Mouse (Mus musculus) forebrain, embryonic 11.5 days (tissue): ENCODE data around the gene Hfe2. TPM values are rescaled to one million over a fixed set of nuclear protein-coding genes. Genes with fewer than 3 reads are reported as not detected.

Experiments used
- ATAC-seq: fragments of 200-750 bp; cut with Nextera tagmentation; replicated peaks from 2 replicates; pipeline ENCODE4 v1.8.0; 2017; ENCODE audit warnings: moderate TSS enrichment; ENCODE audit not compliant: low FRiP score
- DNase-seq: peaks from one replicate; pipeline ENCODE4 v3.0.0-alpha.2; 2017; ENCODE audit warnings: low spot score
- H3K27ac ChIP-seq: fragments of 300-500 bp; sonication (generic); 2 replicates; pipeline ENCODE4 v1.5.1; 2014; ENCODE audit warnings: low read depth, low read length
- H3K27me3 ChIP-seq: fragments of 300-500 bp; sonication (generic); 2 replicates; pipeline ENCODE4 v1.6.1; 2014; ENCODE audit warnings: mild to moderate bottlenecking, low read length, mixed read lengths; ENCODE audit not compliant: control insufficient read depth, insufficient read depth
- H3K36me3 ChIP-seq: fragments of 300-500 bp; sonication (generic); 2 replicates; pipeline ENCODE4 v1.6.1; 2014; ENCODE audit warnings: mild to moderate bottlenecking, low read length, moderate library complexity, mixed read lengths; ENCODE audit not compliant: control insufficient read depth, insufficient read depth
- H3K4me1 ChIP-seq: fragments of 300-500 bp; sonication (generic); replicated peaks from 2 replicates; pipeline ENCODE4 v1.6.1; 2014; ENCODE audit warnings: low read length, mixed read lengths; ENCODE audit not compliant: control insufficient read depth, insufficient read depth
- H3K4me2 ChIP-seq: fragments of 300-500 bp; sonication (generic); 2 replicates; pipeline ENCODE4 v1.6.1; 2014; ENCODE audit warnings: low read depth, mild to moderate bottlenecking, low read length, moderate library complexity, mixed read lengths; ENCODE audit not compliant: severe bottlenecking
- H3K4me3 ChIP-seq: fragments of 300-500 bp; sonication (generic); 2 replicates; pipeline ENCODE4 v1.5.1; 2014; ENCODE audit warnings: low read depth, low read length
- H3K9ac ChIP-seq: fragments of 300-500 bp; sonication (generic); 2 replicates; pipeline ENCODE4 v1.6.1; 2014; ENCODE audit warnings: low read length
- H3K9me3 ChIP-seq: fragments of 300-500 bp; sonication (generic); 2 replicates; pipeline ENCODE4 v1.6.1; 2016; ENCODE audit warnings: low read length, mixed read lengths; ENCODE audit not compliant: control insufficient read depth
- WGBS: fragments of 180-500 bp; shearing (Covaris S2); extraction: QIAGEN DNeasy Blood & Tissue Kit; methylation state at CpG from one replicate; pipeline ENCODE4 v1.1.7; 2014; 5-methylcytosine and 5-hydroxymethylcytosine counted together
- polyA plus RNA-seq: library from polyadenylated mRNA; unstranded; fragments of >200 nt; fragmentation: Nextera tagmentation; extraction: Ambion mirVana; gene quantifications from 2 replicates; pipeline ENCODE4 v1.2.1, GENCODE M21; 2014

Gene Hfe2
- polyA plus RNA-seq, 1 experiment from 2014 or later, result 0.77 TPM

GRCm38 (mm10) chr3:96532050-96532449, 7.1 kb downstream of the Hfe2 start:
- no peak overlapping the region for H3K4me2 ChIP-seq
- H3K4me1 ChIP-seq, result peaks cover 5% of the 10 kb centered on the region; the same call in 1 of the 2 replicates
- H3K9ac ChIP-seq, result no peak overlapping the region
- H3K27me3 ChIP-seq, result peaks cover 15% of the 10 kb centered on the region
- no peak overlapping the region for H3K27ac ChIP-seq
- no peak overlapping the region for H3K4me3 ChIP-seq
- DNase-seq (no peak), ATAC-seq (no peak)
- H3K9me3 ChIP-seq, result no peaks in the 10 kb centered on the region
- no peaks in the 10 kb centered on the region for H3K36me3 ChIP-seq
- WGBS, result 71% methylated on average over 7 of the region's 7 CpGs

- 59% methylated on average over 2 of the region's 2 CpGs for WGBS
Measured at GRCm38 (mm10) chr3:96534300-96534699, 9.3 kb downstream of the Hfe2 start.

GRCm38 (mm10) chr3:96539316-96539715, 14.3 kb downstream of the Hfe2 start:
- no peaks in the 10 kb centered on the region for H3K9me3 ChIP-seq
- H3K4me1 ChIP-seq, result no peaks in the 10 kb centered on the region
- no peaks in the 10 kb centered on the region for H3K36me3 ChIP-seq
- H3K27me3 ChIP-seq, result no peaks in the 10 kb centered on the region
- no peak overlapping the region for H3K4me2 ChIP-seq
- DNase-seq (no peak), ATAC-seq (no peak)
- no peak overlapping the region for H3K27ac ChIP-seq
- H3K4me3 ChIP-seq, result no peak overlapping the region
- H3K9ac ChIP-seq, result no peak overlapping the region
- 73% methylated on average over 2 of the region's 2 CpGs for WGBS

More at GRCm38 (mm10) chr3:96534300-96534699, 9.3 kb downstream of the Hfe2 start:
- Histone ChIP-seq H3K4me3 (no peak overlapping the region), H3K27me3 (peaks cover 2% of the 10 kb centered on the region; the same call in 1 of the 2 replicates), H3K4me2 (no peak overlapping the region), H3K36me3 (no peaks in the 10 kb centered on the region), H3K9ac (no peak overlapping the region), H3K27ac (no peak overlapping the region), H3K4me1 (no peaks in the 10 kb centered on the region), H3K9me3 (no peaks in the 10 kb centered on the region)
- no peak for DNase-seq
- ATAC-seq, result no peak

GRCm38 (mm10) chr3:96540740-96541139, 15.8 kb downstream of the Hfe2 start:
- Histone ChIP-seq H3K27ac (no peak overlapping the region), H3K27me3 (no peaks in the 10 kb centered on the region), H3K4me3 (no peak overlapping the region), H3K36me3 (no peaks in the 10 kb centered on the region), H3K9me3 (no peaks in the 10 kb centered on the region), H3K4me1 (no peaks in the 10 kb centered on the region), H3K4me2 (no peak overlapping the region), H3K9ac (no peak overlapping the region)
- WGBS, result 28% methylated on average over 6 of the region's 6 CpGs
- DNase-seq (no peak), ATAC-seq (no peak)

- Histone ChIP-seq H3K27me3 (no peaks in the 10 kb centered on the region), H3K4me1 (no peaks in the 10 kb centered on the region), H3K9ac (0 out of 2 replicates have a peak overlapping the region, but pooled peaks have one; percentile 20), H3K4me2 (no peak overlapping the region), H3K27ac (no peak overlapping the region), H3K36me3 (no peaks in the 10 kb centered on the region), H3K9me3 (no peaks in the 10 kb centered on the region), H3K4me3 (no peak overlapping the region)
- WGBS, result 18% methylated on average over 14 of the region's 14 CpGs
- DNase-seq (no peak), ATAC-seq (no peak)
Measured at GRCm38 (mm10) chr3:96541328-96542078, 16.5 kb downstream of the Hfe2 start.

GRCm38 (mm10) chr3:96542554-96542953, 17.6 kb downstream of the Hfe2 start:
- no peak overlapping the region for H3K27ac ChIP-seq
- no peaks in the 10 kb centered on the region for H3K9me3 ChIP-seq
- DNase-seq (no peak), ATAC-seq (no peak)
- no peak overlapping the region for H3K4me3 ChIP-seq
- no peaks in the 10 kb centered on the region for H3K36me3 ChIP-seq
- no peak overlapping the region for H3K4me2 ChIP-seq
- no peak overlapping the region for H3K9ac ChIP-seq
- 81% methylated on average over 8 of the region's 8 CpGs for WGBS
- H3K4me1 ChIP-seq, result no peaks in the 10 kb centered on the region
- H3K27me3 ChIP-seq, result no peaks in the 10 kb centered on the region

GRCm38 (mm10) chr3:96543345-96543744, 18.4 kb downstream of the Hfe2 start:
- Histone ChIP-seq H3K27ac (no peak overlapping the region), H3K4me2 (no peak overlapping the region), H3K4me1 (no peaks in the 10 kb centered on the region), H3K9ac (no peak overlapping the region), H3K9me3 (no peaks in the 10 kb centered on the region), H3K36me3 (no peaks in the 10 kb centered on the region), H3K4me3 (no peak overlapping the region), H3K27me3 (no peaks in the 10 kb centered on the region)
- DNase-seq (no peak), ATAC-seq (no peak)
- 89% methylated on average over 11 of the region's 11 CpGs for WGBS

GRCm38 (mm10) chr3:96545565-96545964, 20.6 kb downstream of the Hfe2 start:
- Histone ChIP-seq H3K27ac (no peak overlapping the region), H3K4me3 (no peak overlapping the region), H3K36me3 (no peaks in the 10 kb centered on the region), H3K4me2 (no peak overlapping the region), H3K27me3 (no peaks in the 10 kb centered on the region), H3K9ac (no peak overlapping the region), H3K9me3 (no peaks in the 10 kb centered on the region), H3K4me1 (no peaks in the 10 kb centered on the region)
- ATAC-seq, result no peak
- 41% methylated on average over 1 of the region's 1 CpGs for WGBS
- no peak for DNase-seq

GRCm38 (mm10) chr3:96546880-96547279, 21.9 kb downstream of the Hfe2 start:
- H3K27ac ChIP-seq, result no peak overlapping the region
- H3K9me3 ChIP-seq, result no peaks in the 10 kb centered on the region
- no peak overlapping the region for H3K9ac ChIP-seq
- ATAC-seq, result no peak
- H3K4me3 ChIP-seq, result no peak overlapping the region
- DNase-seq, result no peak
- H3K36me3 ChIP-seq, result no peaks in the 10 kb centered on the region
- no peaks in the 10 kb centered on the region for H3K4me1 ChIP-seq
- 43% methylated on average over 4 of the region's 4 CpGs for WGBS
- H3K4me2 ChIP-seq, result 0 out of 2 replicates have a peak overlapping the region, but pooled peaks have one; percentile 31
- H3K27me3 ChIP-seq, result no peaks in the 10 kb centered on the region
